Mouse (Mus musculus) forebrain, embryonic 14.5 days (tissue): ENCODE data around the gene Sbsn. TPM values are rescaled to one million over a fixed set of nuclear protein-coding genes. Genes with fewer than 3 reads are reported as not detected.

ENCODE experiments used
- polyA plus RNA-seq: library from polyadenylated mRNA; unstranded; fragments of >200 nt; fragmentation: Nextera tagmentation; extraction: Ambion mirVana; gene quantifications from 2 replicates; pipeline ENCODE4 v1.2.1, GENCODE M21; 2014

Sbsn gene
- polyA plus RNA-seq, 1 experiment from 2014 or later = 1.3 TPM

Other genes starting within 250 kb of the Sbsn start
- gene Arhgap33, start 216.4 kb upstream of the Sbsn start, polyA plus RNA-seq = 63.5 and 98.4 TPM in 2 replicates
- 8.6 and 10.1 TPM in 2 replicates for gene Hspb6, start 199.3 kb upstream of the Sbsn start, polyA plus RNA-seq
- 6.2 and 7.1 TPM in 2 replicates for gene Proser3, start 199.2 kb upstream of the Sbsn start, polyA plus RNA-seq
- gene Lin37, start 191.6 kb upstream of the Sbsn start, polyA plus RNA-seq = 47.6 and 59.0 TPM in 2 replicates
- 132 and 135 TPM in 2 replicates for gene U2af1l4, start 188.2 kb upstream of the Sbsn start, polyA plus RNA-seq
- gene Gm49396, start 188.1 kb upstream of the Sbsn start, polyA plus RNA-seq = 7.0 and 10.7 TPM in 2 replicates
- 121 and 143 TPM in 2 replicates for gene Psenen, start 187.8 kb upstream of the Sbsn start, polyA plus RNA-seq
- gene Igflr1, start 186.0 kb upstream of the Sbsn start, polyA plus RNA-seq = 1.7 and 6.4 TPM in 2 replicates
- gene Kmt2b, start 162.7 kb upstream of the Sbsn start, polyA plus RNA-seq = 8.7 and 9.6 TPM in 2 replicates
- 0.12 and 0.34 TPM in 2 replicates for gene Zbtb32, start 152.6 kb upstream of the Sbsn start, polyA plus RNA-seq
- gene Upk1a, start 138.6 kb upstream of the Sbsn start, polyA plus RNA-seq = 0.20 and 0.25 TPM in 2 replicates
- 909 and 1,141 TPM in 2 replicates for gene Cox6b1, start 125.3 kb upstream of the Sbsn start, polyA plus RNA-seq
- not detected in 2 replicates for gene Etv2, start 115.6 kb upstream of the Sbsn start, polyA plus RNA-seq
- 120 and 133 TPM in 2 replicates for gene Rbm42, start 101.2 kb upstream of the Sbsn start, polyA plus RNA-seq
- 32.9 and 35.8 TPM in 2 replicates for gene Haus5, start 86.5 kb upstream of the Sbsn start, polyA plus RNA-seq
- not detected in 2 replicates for gene Pmis2, start 79.9 kb upstream of the Sbsn start, polyA plus RNA-seq
- gene 2200002J24Rik, start 52.5 kb upstream of the Sbsn start, polyA plus RNA-seq = not detected in 2 replicates
- 0.84 and 1.2 TPM in 2 replicates for gene Atp4a, start 39.3 kb upstream of the Sbsn start, polyA plus RNA-seq
- gene Tmem147, start 21.9 kb upstream of the Sbsn start, polyA plus RNA-seq = 228 and 286 TPM in 2 replicates
- 0.57 and 0.59 TPM in 2 replicates for gene Gapdhs, start 7.8 kb upstream of the Sbsn start, polyA plus RNA-seq
- 0.74 and 0.88 TPM in 2 replicates for gene Dmkn, start 12.3 kb downstream of the Sbsn start, polyA plus RNA-seq
- gene Krtdap, start 36.4 kb downstream of the Sbsn start, polyA plus RNA-seq = 1.1 TPM in 1 of 2 replicates, not detected in the other
- 0.11 and 0.46 TPM in 2 replicates for gene Ffar2, start 72.3 kb downstream of the Sbsn start, polyA plus RNA-seq
- gene Ffar3, start 104.7 kb downstream of the Sbsn start, polyA plus RNA-seq = not detected in 2 replicates
- gene Ffar1, start 110.1 kb downstream of the Sbsn start, polyA plus RNA-seq = not detected in 2 replicates
- not detected in 2 replicates for gene Cd22, start 128.9 kb downstream of the Sbsn start, polyA plus RNA-seq
- gene Mag, start 163.4 kb downstream of the Sbsn start, polyA plus RNA-seq = 1.0 and 1.7 TPM in 2 replicates
- not detected in 2 replicates for gene Hamp2, start 173.2 kb downstream of the Sbsn start, polyA plus RNA-seq
- not detected in 2 replicates for gene Hamp, start 192.6 kb downstream of the Sbsn start, polyA plus RNA-seq
- 20.3 and 25.0 TPM in 2 replicates for gene Usf2, start 205.3 kb downstream of the Sbsn start, polyA plus RNA-seq
- 16.8 and 19.2 TPM in 2 replicates for gene Lsr, start 222.0 kb downstream of the Sbsn start, polyA plus RNA-seq
- 0.20 and 0.35 TPM in 2 replicates for gene Fam187b, start 222.3 kb downstream of the Sbsn start, polyA plus RNA-seq